Mouse (Mus musculus) limb, embryonic 12.5 days (tissue): ENCODE measurements around the gene Clcnka. TPM values are rescaled to one million over a fixed set of nuclear protein-coding genes. Genes with fewer than 3 reads are reported as not detected.
A peak's percentile ranks its signal among the peaks of the same experiment; 100 is the strongest.

ENCODE experiments used
- ATAC-seq: fragments of 200-750 bp; cut with Nextera tagmentation; 2 replicates; pipeline ENCODE4 v1.8.0; 2017; ENCODE audit warnings: low read depth, moderate TSS enrichment; ENCODE audit not compliant: insufficient number of reproducible peaks, insufficient read depth, low FRiP score, low TSS enrichment
- H3K27ac ChIP-seq: fragments of 300-500 bp; sonication (generic); 2 replicates; pipeline ENCODE4 v1.5.1; 2016; ENCODE audit warnings: mild to moderate bottlenecking, moderate library complexity
- H3K27me3 ChIP-seq: fragments of 300-500 bp; sonication (generic); 2 replicates; pipeline ENCODE4 v1.6.1; 2016; ENCODE audit warnings: mild to moderate bottlenecking, moderate library complexity
- H3K36me3 ChIP-seq: fragments of 300-500 bp; sonication (generic); 2 replicates; pipeline ENCODE4 v1.6.1; 2016; ENCODE audit warnings: mild to moderate bottlenecking, moderate library complexity
- H3K4me1 ChIP-seq: fragments of 300-500 bp; sonication (generic); replicated peaks from 2 replicates; pipeline ENCODE4 v1.6.1; 2016
- H3K4me2 ChIP-seq: fragments of 300-500 bp; sonication (generic); 2 replicates; pipeline ENCODE4 v1.6.1; 2016; ENCODE audit warnings: mild to moderate bottlenecking, moderate library complexity
- H3K4me3 ChIP-seq: fragments of 300-500 bp; sonication (generic); replicated peaks from 2 replicates; pipeline ENCODE4 v1.5.1; 2016; ENCODE audit warnings: mild to moderate bottlenecking
- H3K9ac ChIP-seq: fragments of 300-500 bp; sonication (generic); replicated peaks from 2 replicates; pipeline ENCODE4 v1.6.1; 2016; ENCODE audit warnings: mild to moderate bottlenecking, moderate library complexity
- H3K9me3 ChIP-seq: fragments of 300-500 bp; sonication (generic); 2 replicates; pipeline ENCODE4 v1.6.1; 2016; ENCODE audit warnings: mild to moderate bottlenecking, moderate library complexity
- WGBS: fragments of 180-500 bp; shearing (Covaris S2); methylation state at CpG from one replicate; pipeline ENCODE4 v1.1.7; 2016; 5-methylcytosine and 5-hydroxymethylcytosine counted together
- polyA plus RNA-seq: library from polyadenylated mRNA; unstranded; fragments of >200 nt; fragmentation: Nextera tagmentation; extraction: Ambion mirVana; gene quantifications from 2 replicates; pipeline ENCODE4 v1.2.1, GENCODE M21; 2016

Gene Clcnka
- polyA plus RNA-seq, 1 experiment from 2014 or later: 0.46 TPM

DNA sequence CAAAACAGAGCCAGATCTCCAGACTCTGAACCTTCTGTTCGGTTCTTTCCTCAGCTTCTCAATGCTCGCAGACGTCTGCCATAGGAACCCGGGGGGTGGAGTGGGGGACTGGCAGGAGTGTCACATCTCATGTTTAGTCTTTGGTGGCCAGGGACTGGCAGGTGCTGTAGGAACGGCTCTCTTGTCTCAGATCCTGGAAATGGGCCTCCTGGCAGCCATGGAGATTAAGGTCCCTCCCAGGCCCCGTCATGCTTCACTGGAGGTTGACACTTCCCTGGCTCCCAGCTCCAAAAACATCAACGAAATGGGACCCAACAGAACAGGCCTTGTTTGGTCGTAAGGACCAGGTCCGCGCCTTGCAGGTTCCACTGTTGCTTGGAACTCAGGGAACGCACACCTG, 49.9 kb downstream of the Clcnka start:
- H3K36me3 ChIP-seq: no peaks in the 10 kb centered on the region
- H3K9ac ChIP-seq: no peak overlapping the region
- no peak overlapping the region for H3K4me2 ChIP-seq
- H3K9me3 ChIP-seq: peaks cover 6% of the 10 kb centered on the region; the same call in 1 of the 2 replicates
- no peak for ATAC-seq
- no peaks in the 10 kb centered on the region for H3K27me3 ChIP-seq
- no peak overlapping the region for H3K4me3 ChIP-seq
- WGBS: 74% methylated on average over 11 of the region's 11 CpGs
- no peak overlapping the region for H3K27ac ChIP-seq
- H3K4me1 ChIP-seq: peaks cover 17% of the 10 kb centered on the region

DNA sequence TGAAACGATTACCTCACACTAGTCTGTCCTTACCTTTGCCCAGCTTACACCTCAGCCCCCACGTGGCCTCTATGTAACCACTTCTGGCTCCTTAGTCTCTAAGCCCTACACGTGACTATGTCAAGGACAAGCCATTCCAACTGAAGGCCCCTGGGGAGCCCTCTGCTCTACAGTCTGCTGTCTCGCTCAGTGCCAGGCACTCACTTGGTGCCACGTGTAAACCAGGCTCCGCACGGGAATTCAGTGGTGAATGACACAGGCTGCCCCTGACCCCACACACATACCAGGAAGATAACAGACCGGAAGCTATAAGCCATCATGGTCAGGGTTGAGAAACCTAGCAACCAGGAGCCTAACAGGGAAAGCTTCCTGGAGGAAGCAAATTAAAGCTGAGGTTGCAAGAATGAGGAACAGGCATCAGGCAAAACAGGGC, 51.1 kb downstream of the Clcnka start:
- H3K9ac ChIP-seq: no peak overlapping the region
- WGBS: 80% methylated on average over 8 of the region's 8 CpGs
- no peaks in the 10 kb centered on the region for H3K27me3 ChIP-seq
- H3K9me3 ChIP-seq: peaks cover 6% of the 10 kb centered on the region; the same call in 1 of the 2 replicates
- H3K4me3 ChIP-seq: no peak overlapping the region
- no peaks in the 10 kb centered on the region for H3K36me3 ChIP-seq
- peaks cover 19% of the 10 kb centered on the region for H3K4me1 ChIP-seq
- no peak for ATAC-seq
- H3K27ac ChIP-seq: 0 out of 2 replicates have a peak overlapping the region, but pooled peaks have one; percentile 23
- H3K4me2 ChIP-seq: no peak overlapping the region

DNA sequence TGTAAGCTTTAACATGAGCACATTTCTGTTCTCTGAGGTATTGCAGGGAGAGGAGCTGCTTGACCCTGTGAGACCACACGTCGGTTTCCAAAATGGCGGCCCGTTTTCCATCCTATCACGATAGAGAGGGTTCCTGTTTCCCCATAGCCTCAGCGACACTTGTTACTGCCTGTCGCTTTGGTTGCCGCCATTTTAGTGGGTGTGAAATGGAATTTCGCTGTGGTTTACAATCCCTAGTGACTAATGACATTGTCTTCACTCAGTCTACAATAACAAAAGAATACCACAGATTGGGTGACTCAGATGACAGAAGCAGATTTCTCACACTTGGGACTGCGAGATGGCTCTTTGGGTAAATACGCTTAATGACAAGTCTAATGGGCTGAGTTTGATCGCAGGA, 53.3 kb downstream of the Clcnka start:
- 92% methylated on average over 12 of the region's 12 CpGs for WGBS
- peaks cover 22% of the 10 kb centered on the region for H3K4me1 ChIP-seq
- no peak overlapping the region for H3K9ac ChIP-seq
- no peak overlapping the region for H3K27ac ChIP-seq
- H3K4me2 ChIP-seq: no peak overlapping the region
- H3K4me3 ChIP-seq: no peak overlapping the region
- H3K27me3 ChIP-seq: no peaks in the 10 kb centered on the region; the same call in 1 of the 2 replicates
- ATAC-seq: no peak
- H3K36me3 ChIP-seq: no peaks in the 10 kb centered on the region
- H3K9me3 ChIP-seq: peaks cover 6% of the 10 kb centered on the region; the same call in 1 of the 2 replicates

DNA sequence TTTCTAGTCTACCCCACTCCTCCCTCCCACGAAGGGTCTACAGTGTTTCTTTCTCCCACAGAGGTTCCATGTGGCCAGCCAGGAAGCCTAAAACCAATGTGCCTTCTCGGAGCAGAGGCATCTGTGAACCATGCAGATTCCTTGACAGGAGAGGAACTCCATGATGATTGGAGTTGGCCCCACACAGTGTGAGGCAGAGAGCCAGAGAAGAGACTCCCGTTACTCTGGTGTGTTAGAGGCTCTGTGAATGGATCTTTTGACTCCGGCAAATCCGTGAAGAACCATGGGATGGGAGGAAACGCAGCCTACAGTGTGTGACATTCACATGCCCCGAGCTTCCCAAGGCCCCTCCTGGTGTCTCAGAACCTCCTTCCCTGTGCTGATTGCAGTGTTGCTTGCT, 55.0 kb downstream of the Clcnka start:
- Histone ChIP-seq H3K27ac (no peak overlapping the region), H3K9me3 (peaks cover 6% of the 10 kb centered on the region; the same call in 1 of the 2 replicates), H3K4me1 (peaks cover 36% of the 10 kb centered on the region), H3K27me3 (no peaks in the 10 kb centered on the region; the same call in 1 of the 2 replicates), H3K36me3 (no peaks in the 10 kb centered on the region), H3K4me2 (no peak overlapping the region), H3K4me3 (no peak overlapping the region), H3K9ac (no peak overlapping the region)
- 77% methylated on average over 7 of the region's 7 CpGs for WGBS
- ATAC-seq: no peak

DNA sequence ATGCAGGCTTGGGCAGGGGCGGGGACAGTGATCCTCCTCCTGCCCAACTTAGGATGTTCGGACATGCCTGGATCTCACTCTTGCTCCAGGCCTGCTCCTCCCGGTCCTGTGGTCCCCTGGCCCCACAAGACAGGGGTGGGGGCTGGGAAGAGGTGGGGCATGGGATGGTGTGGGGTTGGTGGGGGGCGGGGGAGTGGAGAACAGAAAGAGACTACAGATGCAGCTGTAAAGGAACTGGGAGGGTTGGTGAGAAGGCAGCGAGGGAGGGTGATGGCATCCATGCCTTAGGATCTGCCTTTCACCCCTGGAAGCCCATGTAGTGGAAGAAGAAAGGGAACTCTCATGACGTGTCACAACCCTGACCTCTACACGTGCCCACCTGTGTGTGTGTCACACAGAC, 57.0 kb downstream of the Clcnka start:
- Histone ChIP-seq H3K9me3 (peaks cover 3% of the 10 kb centered on the region; the same call in 1 of the 2 replicates), H3K4me1 (peaks cover 39% of the 10 kb centered on the region), H3K36me3 (no peaks in the 10 kb centered on the region), H3K27ac (no peak overlapping the region), H3K9ac (no peak overlapping the region), H3K4me2 (no peak overlapping the region), H3K27me3 (no peaks in the 10 kb centered on the region; the same call in 1 of the 2 replicates), H3K4me3 (no peak overlapping the region)
- WGBS: 44% methylated on average over 7 of the region's 7 CpGs
- no peak for ATAC-seq

DNA sequence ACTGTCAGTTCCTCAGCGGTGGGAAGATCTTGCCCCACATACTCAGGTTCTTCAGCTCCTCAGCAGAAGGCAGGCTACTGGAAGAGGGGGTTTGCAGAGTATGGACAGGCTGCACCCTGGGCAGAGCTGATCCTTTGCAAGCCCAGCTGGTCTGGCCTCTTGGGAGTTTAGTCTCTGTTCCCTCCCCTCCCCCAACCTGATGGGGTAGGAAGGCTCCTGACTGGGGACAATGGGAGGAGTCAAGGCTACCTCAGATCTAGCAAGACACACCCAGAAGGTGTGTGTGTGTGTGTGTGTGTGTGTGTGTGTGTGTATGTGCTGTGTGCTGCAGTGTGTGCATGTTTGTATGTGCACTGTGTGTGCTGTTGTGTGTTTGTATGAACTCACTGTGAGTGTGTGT, 59.7 kb downstream of the Clcnka start:
- H3K27ac ChIP-seq: peak overlapping the region; percentile 84
- no peak overlapping the region; the same call in 1 of the 2 replicates for H3K4me2 ChIP-seq
- no peak overlapping the region for H3K9ac ChIP-seq
- H3K9me3 ChIP-seq: no peaks in the 10 kb centered on the region
- peaks cover 60% of the 10 kb centered on the region for H3K4me1 ChIP-seq
- no peak overlapping the region for H3K4me3 ChIP-seq
- H3K36me3 ChIP-seq: no peaks in the 10 kb centered on the region
- ATAC-seq: no peak
- H3K27me3 ChIP-seq: no peaks in the 10 kb centered on the region; the same call in 1 of the 2 replicates
- 22% methylated on average over 1 of the region's 1 CpGs for WGBS

DNA sequence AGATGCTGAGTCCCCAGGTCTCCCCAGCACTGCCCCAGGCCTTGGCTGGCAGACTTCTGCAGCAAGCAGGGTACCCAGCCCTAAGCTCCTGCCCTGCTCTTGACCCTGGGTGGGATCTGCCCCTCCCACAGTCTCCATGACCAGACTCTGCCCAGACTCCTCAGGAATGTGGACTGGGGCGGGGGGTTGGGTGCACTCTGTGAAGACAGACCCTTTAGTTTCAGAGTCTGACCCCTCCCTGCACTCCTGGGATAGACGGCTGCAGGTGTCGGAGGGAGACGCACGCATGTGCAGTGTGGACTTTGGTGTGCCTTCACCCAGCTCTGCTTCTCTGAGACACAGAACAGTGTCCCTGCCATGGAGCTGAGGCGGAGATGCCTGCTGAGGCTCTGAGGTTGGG, 60.5 kb downstream of the Clcnka start:
- 9% methylated on average over 6 of the region's 6 CpGs for WGBS
- peak overlapping the region; percentile 84 for H3K27ac ChIP-seq
- H3K9me3 ChIP-seq: no peaks in the 10 kb centered on the region
- H3K27me3 ChIP-seq: no peaks in the 10 kb centered on the region; the same call in 1 of the 2 replicates
- peak overlapping the region; percentile 37; the same call in 1 of the 2 replicates for H3K9ac ChIP-seq
- H3K4me1 ChIP-seq: peaks cover 68% of the 10 kb centered on the region
- H3K4me3 ChIP-seq: no peak overlapping the region
- peak; percentile 67 for ATAC-seq
- no peaks in the 10 kb centered on the region for H3K36me3 ChIP-seq
- peak overlapping the region; percentile 32 for H3K4me2 ChIP-seq

DNA sequence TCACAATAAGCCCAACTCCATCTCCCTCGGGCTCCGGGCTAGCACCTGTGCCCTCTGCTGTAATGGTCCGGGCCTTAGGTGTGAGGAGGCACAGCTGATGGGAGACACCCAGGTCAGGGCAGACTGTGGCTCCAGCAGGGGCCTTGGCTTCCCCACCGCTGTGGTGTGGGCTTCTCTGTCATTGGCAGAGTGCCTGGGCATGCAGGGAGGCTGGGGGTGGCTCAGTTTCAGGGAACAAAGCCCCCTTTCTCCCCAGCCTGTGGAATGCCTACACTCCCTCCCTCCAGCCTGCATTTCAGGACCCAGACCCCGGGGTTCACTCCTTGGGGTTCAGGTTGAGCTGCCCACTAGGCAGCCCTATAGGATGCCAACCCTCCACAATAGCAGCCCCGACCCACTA, 62.3 kb downstream of the Clcnka start:
- Histone ChIP-seq H3K4me3 (no peak overlapping the region), H3K9ac (no peak overlapping the region), H3K27me3 (no peaks in the 10 kb centered on the region; the same call in 1 of the 2 replicates), H3K27ac (peak overlapping the region; percentile 35; the same call in 1 of the 2 replicates), H3K36me3 (no peaks in the 10 kb centered on the region), H3K4me1 (peaks cover 67% of the 10 kb centered on the region), H3K9me3 (no peaks in the 10 kb centered on the region), H3K4me2 (no peak overlapping the region)
- ATAC-seq: no peak
- WGBS: 58% methylated on average over 6 of the region's 6 CpGs

DNA sequence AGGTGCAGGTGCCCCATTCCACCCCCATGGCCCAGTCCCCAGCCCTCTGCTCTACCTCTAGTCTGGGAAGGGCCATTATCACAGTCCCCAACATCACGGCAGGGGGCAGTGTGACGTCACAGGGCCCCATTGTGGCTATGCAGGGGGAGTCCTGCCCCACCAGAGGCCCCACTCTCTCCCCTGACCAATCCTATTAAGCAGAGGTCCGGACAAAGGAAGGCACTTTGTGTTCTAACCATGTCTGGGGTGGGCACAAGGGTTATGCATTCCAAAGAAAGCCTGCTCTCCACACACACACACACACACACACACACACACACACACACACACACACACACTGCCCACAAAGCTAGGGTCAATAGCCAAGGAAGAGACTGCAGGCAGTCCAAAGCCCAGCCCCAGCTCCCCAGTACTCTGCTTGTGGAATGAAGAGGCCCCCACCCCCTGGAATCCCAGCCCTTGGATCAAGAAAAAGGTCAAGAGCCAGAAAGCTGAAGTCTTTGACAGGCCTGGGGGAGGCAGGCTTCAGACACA, 63.2 kb downstream of the Clcnka start:
- no peak; the same call in 1 of the 2 replicates for ATAC-seq
- Histone ChIP-seq H3K9me3 (no peaks in the 10 kb centered on the region), H3K4me3 (no peak overlapping the region), H3K27ac (peak overlapping the region; percentile 73), H3K4me1 (peaks cover 64% of the 10 kb centered on the region), H3K4me2 (no peak overlapping the region), H3K36me3 (no peaks in the 10 kb centered on the region), H3K9ac (no peak overlapping the region), H3K27me3 (no peaks in the 10 kb centered on the region; the same call in 1 of the 2 replicates)
- 16% methylated on average over 3 of the region's 3 CpGs for WGBS

DNA sequence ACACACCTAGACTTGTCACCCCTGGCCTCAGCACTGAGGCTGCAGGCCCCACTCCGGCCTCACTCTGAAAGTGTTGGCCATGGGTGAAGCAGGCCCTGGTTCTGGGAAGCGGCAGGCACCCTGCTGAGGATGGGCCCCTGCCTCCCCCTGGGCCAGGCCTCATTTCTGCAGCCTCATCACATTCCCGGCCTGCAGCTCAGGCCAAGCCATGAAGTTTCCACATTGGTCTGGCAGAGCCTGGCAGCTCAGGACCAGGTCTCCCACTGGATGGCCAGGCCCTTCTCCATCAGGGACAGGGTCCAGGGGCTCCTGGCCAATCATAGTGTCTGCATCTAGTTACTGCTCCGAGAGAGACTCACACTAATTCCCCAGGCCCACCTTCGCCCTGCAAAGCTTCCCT, 63.8 kb downstream of the Clcnka start:
- Histone ChIP-seq H3K9me3 (no peaks in the 10 kb centered on the region), H3K4me3 (no peak overlapping the region), H3K9ac (no peak overlapping the region; the same call in 1 of the 2 replicates), H3K36me3 (no peaks in the 10 kb centered on the region), H3K27me3 (no peaks in the 10 kb centered on the region), H3K27ac (peak overlapping the region; percentile 64; the same call in 1 of the 2 replicates), H3K4me1 (peaks cover 59% of the 10 kb centered on the region), H3K4me2 (no peak overlapping the region)
- no peak for ATAC-seq
- WGBS: 68% methylated on average over 5 of the region's 5 CpGs
